Mouse (Mus musculus) urinary bladder, postnatal 25 days (tissue): ENCODE data around the gene Med19.
"Not testable (repeated sequence)": the region's sequence is repeated elsewhere in the genome, so short reads cannot be mapped to it uniquely, and the experiment has no call there.

Experiments used
- DNase-seq: peaks from one replicate; pipeline ENCODE4 v3.0.0; 2022; ENCODE audit warnings: low spot score

Gene Med19

GRCm38 (mm10) chr2:84669828-84670568, 8.2 kb upstream of the Med19 start:
- DNase-seq, result no peak

- DNase-seq, result peak; percentile 70
Measured at GRCm38 (mm10) chr2:84670569-84670933, 7.7 kb upstream of the Med19 start, which contains the start of gene Selenoh. Selenoh (minus strand) TSS chr2:84670770.

DNA sequence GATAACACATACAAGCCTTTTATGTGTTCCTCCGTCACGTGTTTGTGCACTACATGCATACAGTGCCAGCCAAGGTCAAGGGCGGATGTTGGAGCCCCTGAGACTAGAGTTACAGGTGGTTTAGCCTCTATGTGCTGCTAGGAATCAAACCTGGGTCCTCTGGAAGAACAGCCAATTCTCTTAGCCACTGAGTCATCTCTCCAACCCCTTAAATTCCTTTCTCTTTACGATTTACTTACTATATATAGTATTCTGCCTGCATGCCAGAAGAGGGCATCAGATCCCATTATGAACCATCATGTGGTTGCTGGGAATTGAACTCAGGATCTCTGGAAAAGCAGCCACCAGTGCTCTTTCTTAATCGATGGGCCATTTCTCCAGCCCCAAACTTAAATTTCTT, 6.7 kb upstream of the Med19 start:
- not testable (repeated sequence) for DNase-seq

DNA sequence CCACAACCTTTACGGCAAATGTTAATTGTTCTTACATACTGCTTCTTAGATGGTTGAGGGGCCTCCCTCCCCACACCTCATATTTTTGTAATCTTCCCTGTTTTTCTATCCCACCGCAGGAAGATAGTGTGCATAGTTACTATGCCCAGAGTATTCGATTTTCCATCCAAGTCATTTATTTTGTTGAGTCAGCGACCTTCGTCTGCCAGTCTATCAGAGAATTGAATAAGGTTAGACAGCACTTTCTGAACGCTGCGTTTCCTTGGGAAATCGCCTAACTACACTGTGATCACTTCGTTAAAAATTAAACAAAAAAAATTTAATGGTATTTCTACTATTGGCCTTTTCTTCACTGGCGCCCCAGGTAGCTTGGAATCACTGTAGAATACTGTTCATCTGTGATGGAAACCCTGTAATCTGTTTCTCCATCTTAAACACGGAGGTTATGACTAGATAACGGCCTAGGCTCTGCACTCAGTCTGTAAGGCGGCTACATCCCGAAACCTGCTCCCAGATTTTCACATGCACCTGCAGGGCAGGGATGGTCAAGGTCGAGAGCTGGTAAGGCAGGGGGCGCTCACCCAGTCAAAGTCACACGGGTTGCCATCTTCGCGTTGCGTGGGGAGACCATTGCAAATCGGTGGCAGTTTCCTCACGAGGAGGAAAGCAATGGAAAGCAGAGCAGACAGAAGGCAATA, 783 bp upstream of the Med19 start:
- DNase-seq, result no peak

DNA sequence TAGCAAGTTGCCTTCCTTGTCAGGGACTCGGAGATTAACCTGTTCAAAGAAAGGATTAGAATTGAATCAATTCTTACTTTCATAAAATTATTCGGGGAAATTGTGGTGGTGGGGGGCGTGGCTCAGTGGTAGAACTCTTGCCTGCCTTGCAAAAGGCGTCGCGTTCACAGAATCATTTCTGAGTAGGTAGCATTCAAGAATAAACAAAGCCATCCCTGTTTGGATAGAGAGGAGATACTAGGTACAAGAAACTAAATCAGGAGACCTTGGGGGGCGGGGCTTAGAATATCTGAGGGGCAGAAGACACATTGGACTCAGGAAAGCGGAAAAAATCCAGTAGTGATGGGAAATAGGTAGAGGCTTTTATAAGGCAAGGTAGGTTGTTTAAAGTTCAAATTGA, 814 bp downstream of the Med19 start, which contains the start of gene Tmx2:
TSS of gene Tmx2 (minus strand) at position 125 of the 400 bp plus-strand sequence.
- no peak for DNase-seq

DNA sequence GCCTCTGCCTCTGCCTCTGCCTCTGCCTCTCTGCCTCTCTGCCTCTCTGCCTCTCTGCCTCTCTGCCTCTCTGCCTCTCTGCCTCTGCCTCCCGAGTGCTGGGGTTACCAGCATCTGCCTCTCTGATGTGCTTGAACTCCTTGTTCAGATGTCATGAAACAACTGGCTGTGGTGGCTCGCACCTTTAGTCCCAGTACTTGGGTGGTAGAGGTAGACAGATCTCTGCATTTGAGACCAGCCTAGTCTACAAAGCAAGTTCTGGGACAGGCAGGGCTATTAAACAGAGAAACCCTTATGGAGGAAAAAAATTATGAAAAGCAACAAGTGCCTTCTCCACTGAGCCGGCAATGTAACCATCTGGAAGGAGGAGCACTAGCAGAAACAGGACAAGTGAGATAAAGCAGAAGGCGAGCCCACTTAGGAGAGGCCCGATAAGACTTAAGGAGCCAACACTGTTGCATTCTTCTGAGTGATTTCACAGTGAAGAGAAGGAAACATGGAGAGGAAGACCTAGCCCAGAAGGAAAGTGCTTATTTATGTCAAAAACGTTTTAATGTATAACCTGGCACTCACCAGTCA, 4.5 kb downstream of the Med19 start:
- no peak for DNase-seq

GRCm38 (mm10) chr2:84688080-84688844, 10.1 kb downstream of the Med19 start:
- DNase-seq, result no peak

GRCm38 (mm10) chr2:84690050-84690449, 11.8 kb downstream of the Med19 start:
- no peak for DNase-seq

- DNase-seq, result no peak
Measured at GRCm38 (mm10) chr2:84695007-84695695, 16.9 kb downstream of the Med19 start.

- no peak for DNase-seq
Measured at GRCm38 (mm10) chr2:84703497-84703896, 25.3 kb downstream of the Med19 start.

DNA sequence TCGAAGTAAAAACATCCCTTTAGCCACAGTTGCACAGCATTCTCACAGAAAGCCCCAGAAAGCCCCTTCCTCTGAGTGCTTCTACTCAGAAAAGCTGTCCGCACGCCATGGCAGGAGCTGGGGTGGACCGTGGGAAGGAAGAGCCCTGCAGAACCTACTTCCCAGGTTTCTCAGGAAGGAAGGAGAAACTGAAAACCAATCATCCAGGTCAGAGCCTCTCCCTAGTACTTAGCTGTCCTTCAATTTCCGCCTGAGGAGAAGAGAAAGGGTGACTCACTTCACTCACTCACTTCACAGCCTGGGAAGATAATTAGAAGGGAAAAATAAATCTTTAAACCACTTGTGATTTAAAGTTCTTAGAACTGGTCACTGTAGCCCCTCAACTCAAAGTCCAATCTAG, 26.1 kb downstream of the Med19 start:
- no peak for DNase-seq

GRCm38 (mm10) chr2:84705295-84705694, 27.1 kb downstream of the Med19 start:
- DNase-seq, result no peak

- DNase-seq, result no peak
Measured at GRCm38 (mm10) chr2:84707523-84707922, 29.3 kb downstream of the Med19 start.

- DNase-seq, result no peak
Measured at GRCm38 (mm10) chr2:84711898-84712297, 33.7 kb downstream of the Med19 start.

GRCm38 (mm10) chr2:84714422-84714810, 36.2 kb downstream of the Med19 start:
- no peak for DNase-seq

GRCm38 (mm10) chr2:84714811-84715561, 36.8 kb downstream of the Med19 start, which contains the start of gene Zdhhc5:
Zdhhc5 (minus strand) TSS chr2:84715180.
- DNase-seq, result peak; percentile 98

DNA sequence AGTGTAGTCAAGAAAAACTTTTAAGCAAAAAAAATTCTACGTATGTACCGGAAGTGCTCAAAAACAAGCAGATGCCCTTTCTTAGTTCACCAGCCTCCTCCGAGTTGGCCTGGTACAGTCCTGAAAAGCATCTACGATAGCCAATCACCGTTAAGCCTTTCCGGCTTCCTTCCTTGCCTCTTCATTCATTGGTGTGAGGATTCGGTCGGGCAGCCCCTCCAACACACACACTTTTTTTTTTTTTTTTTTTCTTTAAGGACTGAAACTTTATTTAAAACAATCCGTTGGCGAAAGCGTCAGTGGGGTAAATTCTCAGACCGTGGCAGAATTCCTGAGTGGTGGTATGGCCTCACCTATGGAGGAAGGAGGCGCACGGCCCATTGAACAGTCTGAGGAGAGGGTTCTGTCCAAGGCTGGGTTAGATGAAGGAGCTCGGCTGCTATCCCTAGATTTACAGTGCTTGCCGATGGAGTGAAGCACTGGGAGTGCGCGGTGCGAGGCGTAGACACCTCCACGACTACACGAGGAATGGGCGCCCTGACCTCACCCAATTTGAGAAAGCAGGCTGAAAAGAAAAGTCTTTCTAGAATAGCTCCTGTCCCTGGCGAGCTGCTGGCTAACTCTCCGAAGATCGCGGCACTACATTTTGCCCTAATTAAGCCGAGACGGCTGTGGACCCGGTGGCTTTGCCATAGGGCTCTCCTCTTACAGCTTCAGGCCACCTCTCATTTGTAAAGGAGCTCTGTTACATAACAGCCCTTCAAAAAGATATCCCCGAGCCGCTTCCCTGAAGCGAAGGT, 37.6 kb downstream of the Med19 start:
- peak; percentile 50 for DNase-seq

- DNase-seq, result no peak
Measured at GRCm38 (mm10) chr2:84716423-84717355, 38.5 kb downstream of the Med19 start.

- DNase-seq, result no peak
Measured at GRCm38 (mm10) chr2:84717357-84717756, 39.2 kb downstream of the Med19 start.
